Comparison of ENCODE assay signal across 8 mouse cellular contexts in genomic region chr7:45699523-45700141, GRCm38 (mm10). TPM values are rescaled to one million over a fixed set of nuclear protein-coding genes. Genes with fewer than 3 reads are reported as not detected.
DNase-seq lines count a peak whose midpoint lies in the region; ATAC-seq and TF ChIP-seq lines count a peak whose summit lies in the region.

Gene Car11 (plus strand): TSS chr7:45699843.

- peak within 1 kb of the TSS; percentile 60 for H3K9ac ChIP-seq in MEL (ENCODE audit: control insufficient read depth, low read depth, low read length, poor library complexity, severe bottlenecking)
- peak within 1 kb of the TSS; percentile 29 for H3K9ac ChIP-seq in hindbrain, embryonic 11.5 days (ENCODE audit: low read depth, low read length)
- H3K9ac ChIP-seq in liver, embryonic 12.5 days = peak within 1 kb of the TSS; percentile 30; the same call in 1 of the 2 replicates
- H3K9ac ChIP-seq in stomach, postnatal 0 days (ENCODE audit: low read length) = peak within 1 kb of the TSS; percentile 55

- TF ChIP-seq EP300 in MEL (IDR thresholded peaks at IDR 0.05; ENCODE audit: low read depth in 1 of 2, low read length in 2 of 2) = no peak
- TF ChIP-seq EP300 in stomach, postnatal 0 days (optimal IDR thresholded peaks at IDR 0.05) = no peak

- DNase-seq in kidney, adult 11 months = peak; percentile 22
- no peak for DNase-seq in kidney, adult 9 months
- no peak for DNase-seq in MEL (ENCODE audit: low read depth, low spot score)
- peak; percentile 43 for DNase-seq in hindbrain, embryonic 11.5 days (ENCODE audit: low spot score)
- no peak for DNase-seq in stomach, postnatal 0 days (ENCODE audit: low spot score)
- DNase-seq in thymus, postnatal 10 days (ENCODE audit: low spot score in 2 of 2) = no peak

- ATAC-seq in hindbrain, embryonic 11.5 days (ENCODE audit: low FRiP score) = no peak
- ATAC-seq in liver, embryonic 12.5 days = no peak
- no peak for ATAC-seq in stomach, postnatal 0 days (ENCODE audit: low FRiP score, low TSS enrichment)

- peak within 1 kb of the TSS; percentile 10 to 12; a peak in 2 of 4 replicates for H3K4me3 ChIP-seq in MEL (ENCODE audit: control insufficient read depth in 1 of 2, insufficient read depth in 1 of 2, low read depth in 2 of 2, low read length in 2 of 2)
- peak within 1 kb of the TSS; percentile 84 for H3K4me3 ChIP-seq in cortical plate, adult 2 months (ENCODE audit: insufficient read depth, low read length)
- peak within 1 kb of the TSS; percentile 33 for H3K4me3 ChIP-seq in hindbrain, embryonic 11.5 days (ENCODE audit: low read depth, low read length)
- peak within 1 kb of the TSS; percentile 30 for H3K4me3 ChIP-seq in liver, embryonic 12.5 days
- H3K4me3 ChIP-seq in stomach, postnatal 0 days (ENCODE audit: low read depth, low read length) = peak within 1 kb of the TSS; percentile 40

- H3K36me3 ChIP-seq in MEL (ENCODE audit: control insufficient read depth in 1 of 2, insufficient read depth in 2 of 2, low read length in 2 of 2) = no peaks in the 10 kb centered on the region
- no peaks in the 10 kb centered on the region for H3K36me3 ChIP-seq in hindbrain, embryonic 11.5 days (ENCODE audit: control insufficient read depth, insufficient read depth, low read length)
- no peaks in the 10 kb centered on the region for H3K36me3 ChIP-seq in liver, embryonic 12.5 days
- H3K36me3 ChIP-seq in stomach, postnatal 0 days (ENCODE audit: control insufficient read depth, insufficient read depth, low read length) = no peaks in the 10 kb centered on the region

- H3K27me3 ChIP-seq in MEL (ENCODE audit: control insufficient read depth in 1 of 2, insufficient read depth in 2 of 2, low read length in 2 of 2) = peaks cover 0 to 4% of the 10 kb centered on the region in 2 experiments; a peak in 2 of 4 replicates
- peaks cover 20% of the 10 kb centered on the region for H3K27me3 ChIP-seq in hindbrain, embryonic 11.5 days (ENCODE audit: control insufficient read depth, insufficient read depth, low read length)
- H3K27me3 ChIP-seq in liver, embryonic 12.5 days (replicated peaks) = peaks cover 59% of the 10 kb centered on the region
- no peaks in the 10 kb centered on the region for H3K27me3 ChIP-seq in stomach, postnatal 0 days (ENCODE audit: control insufficient read depth, insufficient read depth, low read length)

- WGBS in hindbrain, embryonic 11.5 days = 1% methylated on average over 30 of the region's 36 CpGs
- 5% methylated on average over 36 of the region's 36 CpGs for WGBS in liver, embryonic 12.5 days (ENCODE audit: insufficient replicate concordance)
- 2% methylated on average over 36 of the region's 36 CpGs for WGBS in stomach, postnatal 0 days

- no peak for TF ChIP-seq POLR2A in MEL (IDR thresholded peaks at IDR 0.05; ENCODE audit: control insufficient read depth in 1 of 2, insufficient read depth in 1 of 2, low read depth in 1 of 2, low read length in 2 of 2, poor library complexity in 1 of 2)
- TF ChIP-seq POLR2A in cortical plate, adult 2 months (IDR thresholded peaks at IDR 0.05; ENCODE audit: extremely low read depth, insufficient read depth, low read length) = peak; percentile 81

- no peak for TF ChIP-seq RAD21 in MEL (IDR thresholded peaks at IDR 0.05; ENCODE audit: low read depth, low read length)

- H3K9me3 ChIP-seq in MEL (replicated peaks; ENCODE audit: insufficient read depth, low read length) = no peaks in the 10 kb centered on the region
- H3K9me3 ChIP-seq in hindbrain, embryonic 11.5 days (ENCODE audit: control insufficient read depth, low read length) = no peaks in the 10 kb centered on the region
- no peaks in the 10 kb centered on the region for H3K9me3 ChIP-seq in liver, embryonic 12.5 days (replicated peaks)
- no peaks in the 10 kb centered on the region for H3K9me3 ChIP-seq in stomach, postnatal 0 days (ENCODE audit: control insufficient read depth, low read length)

- H3K79me2 ChIP-seq in MEL (ENCODE audit: control insufficient read depth, insufficient read depth, low read length, poor library complexity) = no peaks in the 10 kb centered on the region; the same call in 1 of the 2 replicates

- no peak for TF ChIP-seq CTCF in MEL (IDR thresholded peaks at IDR 0.05 in 2 of 3, conservative IDR thresholded peaks at IDR 0.05 in 1 of 3; ENCODE audit: control insufficient read depth in 1 of 3, insufficient read depth in 1 of 3, low read depth in 2 of 3, low read length in 3 of 3, poor library complexity in 1 of 3, severe bottlenecking in 1 of 3)
- no peak for TF ChIP-seq CTCF in cortical plate, adult 2 months (IDR thresholded peaks at IDR 0.05; ENCODE audit: extremely low read depth, insufficient read depth, low read length)
- TF ChIP-seq CTCF in stomach, postnatal 0 days (IDR thresholded peaks at IDR 0.05; ENCODE audit: low read depth) = no peak

- peaks cover 0 to 6% of the 10 kb centered on the region in 2 experiments; a peak in 2 of 4 replicates for H3K4me1 ChIP-seq in MEL (ENCODE audit: control insufficient read depth in 1 of 2, insufficient read depth in 2 of 2, low read length in 2 of 2)
- no peaks in the 10 kb centered on the region for H3K4me1 ChIP-seq in cortical plate, adult 2 months (ENCODE audit: control insufficient read depth, insufficient read depth, low read length)
- H3K4me1 ChIP-seq in hindbrain, embryonic 11.5 days (replicated peaks; ENCODE audit: control insufficient read depth, insufficient read depth, low read length) = peaks cover 11% of the 10 kb centered on the region; the same call in 1 of the 2 replicates
- H3K4me1 ChIP-seq in liver, embryonic 12.5 days = peaks cover 24% of the 10 kb centered on the region
- H3K4me1 ChIP-seq in stomach, postnatal 0 days (replicated peaks; ENCODE audit: control insufficient read depth, insufficient read depth) = peaks cover 6% of the 10 kb centered on the region; the same call in 1 of the 2 replicates

- H3K27ac ChIP-seq in MEL (ENCODE audit: control insufficient read depth, low read depth, low read length) = no peak within 1 kb of the TSS
- peak within 1 kb of the TSS; percentile 86 for H3K27ac ChIP-seq in cortical plate, adult 2 months (ENCODE audit: insufficient read depth, low read length)
- no peak within 1 kb of the TSS for H3K27ac ChIP-seq in hindbrain, embryonic 11.5 days (ENCODE audit: low read depth, low read length)
- no peak within 1 kb of the TSS for H3K27ac ChIP-seq in liver, embryonic 12.5 days
- H3K27ac ChIP-seq in stomach, postnatal 0 days (replicated peaks) = no peak within 1 kb of the TSS

- peak within 1 kb of the TSS; percentile 58 for H3K4me2 ChIP-seq in hindbrain, embryonic 11.5 days (replicated peaks; ENCODE audit: low read depth, low read length)
- H3K4me2 ChIP-seq in liver, embryonic 12.5 days = peak within 1 kb of the TSS; percentile 53
- H3K4me2 ChIP-seq in stomach, postnatal 0 days (replicated peaks; ENCODE audit: low read depth) = peak within 1 kb of the TSS; percentile 61

TF ChIP-seq in MEL, 35 proteins besides CTCF, POLR2A, EP300 and RAD21:
- no peak for TF ChIP-seq KAT2A (conservative IDR thresholded peaks at IDR 0.05; ENCODE audit: low read depth, low read length)
- no peak for TF ChIP-seq NELFE (IDR thresholded peaks at IDR 0.05; ENCODE audit: low read depth, low read length)
- no peak for TF ChIP-seq NRF1 (IDR thresholded peaks at IDR 0.05; ENCODE audit: insufficient read depth, low read depth, low read length, poor library complexity, severe bottlenecking)
- TF ChIP-seq TAL1 (IDR thresholded peaks at IDR 0.05; ENCODE audit: low read length) = no peak
- no peak for TF ChIP-seq MYB (IDR thresholded peaks at IDR 0.05; ENCODE audit: low read depth, low read length)
- TF ChIP-seq ETS1 (IDR thresholded peaks at IDR 0.05; ENCODE audit: low read depth, low read length) = no peak
- no peak for TF ChIP-seq USF1 (IDR thresholded peaks at IDR 0.05; ENCODE audit: low read depth, low read length)
- no peak for TF ChIP-seq MYC (IDR thresholded peaks at IDR 0.05; ENCODE audit: low read depth, low read length)
- TF ChIP-seq ELF1 (IDR thresholded peaks at IDR 0.05; ENCODE audit: low read depth, low read length) = no peak
- TF ChIP-seq TBP (IDR thresholded peaks at IDR 0.05; ENCODE audit: low read depth, low read length) = no peak
- no peak for TF ChIP-seq MEF2A (IDR thresholded peaks at IDR 0.05; ENCODE audit: extremely low read depth, insufficient replicate concordance, low read depth, low read length, poor library complexity, severe bottlenecking)
- TF ChIP-seq CHD2 (IDR thresholded peaks at IDR 0.05; ENCODE audit: low read length) = no peak
- no peak for TF ChIP-seq JUND (IDR thresholded peaks at IDR 0.05; ENCODE audit: low read depth, low read length)
- TF ChIP-seq CHD1 (IDR thresholded peaks at IDR 0.05; ENCODE audit: low read depth, low read length) = no peak
- no peak for TF ChIP-seq RCOR1 (IDR thresholded peaks at IDR 0.05; ENCODE audit: low read depth, low read length)
- no peak for TF ChIP-seq ZKSCAN1 (IDR thresholded peaks at IDR 0.05; ENCODE audit: low read depth, low read length)
- no peak for TF ChIP-seq UBTF (IDR thresholded peaks at IDR 0.05; ENCODE audit: borderline replicate concordance, insufficient read depth, low read depth, low read length)

RNA-seq across cellular contexts. Expression of gene Car11, which starts in this region (rescaled TPM):
- total RNA-seq in MEL (2012; rRNA removed) = 0.29 and 0.77 TPM in 2 replicates
- 1 to 10 TPM in 1 of 2 experiments, not detected in 1; 1.5 TPM for polyA plus RNA-seq in MEL (2012; ENCODE audit: insufficient read depth in 1 of 2, insufficient read length in 2 of 2, low read depth in 1 of 2, low replicate concordance in 2 of 2, missing spikeins in 1 of 2)
- polyA plus RNA-seq in cortical plate, adult 2 months (2012; rRNA removed) = 351 and 377 TPM in 2 replicates
- 8.8 and 9.9 TPM in 2 replicates for polyA plus RNA-seq in hindbrain, embryonic 11.5 days (2014; fragmentation: Nextera tagmentation; extraction: Ambion mirVana)
- 0.93 and 1.0 TPM in 2 replicates for polyA plus RNA-seq in liver, embryonic 12.5 days (2016; fragmentation: Nextera tagmentation; extraction: Ambion mirVana)
- polyA plus RNA-seq in stomach, postnatal 0 days (2015; fragmentation: Nextera tagmentation; extraction: Ambion mirVana) = 2.7 and 4.4 TPM in 2 replicates

Comparison
In these comparisons a context has a peak if more than half of its experiments do, and no peak if none do; other contexts are left out.
1. RNA of gene Car11 (polyA plus RNA-seq): 351 to 377 TPM in cortical plate, adult 2 months; 8.8 to 9.9 TPM in hindbrain, embryonic 11.5 days, 2.7 to 4.4 TPM in stomach, postnatal 0 days, 1.5 TPM in MEL and 0.93 to 1.0 TPM in liver, embryonic 12.5 days; every median in the first group is over 10 times any median in the second.
2. DNase-seq: peak in kidney, adult 11 months (single experiment) and hindbrain, embryonic 11.5 days (single experiment); none in kidney, adult 9 months (single experiment), MEL (single experiment), stomach, postnatal 0 days (single experiment) and thymus, postnatal 10 days (0 of 2).
3. H3K4me3 ChIP-seq: peak in every context shown above with its lines; median percentile 84 in cortical plate, adult 2 months; 40 in stomach, postnatal 0 days; 33 in hindbrain, embryonic 11.5 days; 30 in liver, embryonic 12.5 days; 11 in MEL.
4. Peak in every context shown above with its lines, with median percentiles within 50 percentile points of each other: H3K9ac ChIP-seq and H3K4me2 ChIP-seq.